ENCODE assay signal across 23 mouse cellular contexts in genomic region chr12:14591631-14592030, GRCm38 (mm10).
"Had no signal": no experiment of that assay in that cellular context is flagged by ENCODE, and none has a peak within 500 bp of the region (broad histone marks: within the 10 kb centered on the region; RNA-seq: fewer than 3 reads in every experiment).

No protein-coding gene starts in this region.

- H3K4me2 ChIP-seq: kidney, embryonic 15.5 days; limb, embryonic 12.5 days; limb, embryonic 15.5 days; liver, embryonic 11.5 days; lung, embryonic 14.5 days; midbrain, embryonic 13.5 days; neural tube, embryonic 12.5 days; stomach, embryonic 15.5 days had no signal

- H3K27me3 ChIP-seq: kidney, embryonic 15.5 days; limb, embryonic 12.5 days; limb, embryonic 15.5 days; midbrain, embryonic 13.5 days; neural tube, embryonic 12.5 days; stomach, embryonic 15.5 days had no signal

- H3K9ac ChIP-seq: kidney, embryonic 15.5 days; limb, embryonic 12.5 days; limb, embryonic 15.5 days; liver, embryonic 14.5 days; liver, postnatal 0 days; lung, embryonic 14.5 days; midbrain, embryonic 13.5 days; neural tube, embryonic 12.5 days; stomach, embryonic 15.5 days had no signal

- ATAC-seq: liver, postnatal 0 days; lung, postnatal 0 days; midbrain, embryonic 13.5 days; midbrain, embryonic 16.5 days had no signal

- H3K4me1 ChIP-seq: kidney, embryonic 15.5 days; limb, embryonic 12.5 days; limb, embryonic 15.5 days; midbrain, embryonic 10.5 days; midbrain, embryonic 13.5 days; neural tube, embryonic 12.5 days; stomach, embryonic 15.5 days had no signal

- H3K36me3 ChIP-seq: kidney, embryonic 15.5 days; limb, embryonic 12.5 days; limb, embryonic 15.5 days; midbrain, embryonic 10.5 days; midbrain, embryonic 13.5 days; neural tube, embryonic 12.5 days; stomach, embryonic 15.5 days had no signal

- H3K27ac ChIP-seq: kidney, embryonic 15.5 days; limb, embryonic 12.5 days; limb, embryonic 15.5 days; liver, embryonic 14.5 days; macrophage; midbrain, embryonic 10.5 days; midbrain, embryonic 13.5 days; neural tube, embryonic 12.5 days; stomach, embryonic 15.5 days had no signal

- DNase-seq: kidney, adult 8-10 months; kidney, postnatal 10 days; kidney, postnatal 36 days; left cerebral cortex, postnatal 4 days; liver, postnatal 0 days; lung, embryonic 14.5 days; retina, postnatal 1 day; right cerebral cortex, postnatal 25 days; spleen, adult 18-20 months; thymus, postnatal 25 days had no signal

- H3K9me3 ChIP-seq: kidney, embryonic 15.5 days; limb, embryonic 12.5 days; limb, embryonic 15.5 days; midbrain, embryonic 10.5 days; midbrain, embryonic 13.5 days; neural tube, embryonic 12.5 days; stomach, embryonic 15.5 days had no signal

- H3K4me3 ChIP-seq: kidney, embryonic 15.5 days; limb, embryonic 12.5 days; limb, embryonic 15.5 days; midbrain, embryonic 10.5 days; midbrain, embryonic 13.5 days; myocyte; neural tube, embryonic 12.5 days; stomach, embryonic 15.5 days had no signal
